Mouse (Mus musculus) heart, embryonic 12.5 days (tissue): ENCODE results near the gene Prdx6. TPM values are rescaled to one million over a fixed set of nuclear protein-coding genes. Genes with fewer than 3 reads are reported as not detected.
A peak's percentile ranks its signal among the peaks of the same experiment; 100 is the strongest.

Experiments
- ATAC-seq: fragments of 200-750 bp; cut with Nextera tagmentation; 2 replicates; pipeline ENCODE4 v1.8.0; 2017; ENCODE audit warnings: moderate TSS enrichment, moderate library complexity; ENCODE audit not compliant: insufficient number of reproducible peaks, low FRiP score
- H3K27ac ChIP-seq: fragments of 300-500 bp; sonication (generic); 2 replicates; pipeline ENCODE4 v1.5.1; 2016; ENCODE audit warnings: mild to moderate bottlenecking, moderate library complexity; ENCODE audit not compliant: poor library complexity, severe bottlenecking
- H3K27me3 ChIP-seq: fragments of 300-500 bp; sonication (generic); replicated peaks from 2 replicates; pipeline ENCODE4 v1.6.1; 2016; ENCODE audit warnings: mild to moderate bottlenecking, moderate library complexity
- H3K36me3 ChIP-seq: fragments of 300-500 bp; sonication (generic); 2 replicates; pipeline ENCODE4 v1.6.1; 2016; ENCODE audit warnings: mild to moderate bottlenecking, moderate library complexity
- H3K4me1 ChIP-seq: fragments of 300-500 bp; sonication (generic); replicated peaks from 2 replicates; pipeline ENCODE4 v1.6.1; 2016; ENCODE audit warnings: mild to moderate bottlenecking
- H3K4me2 ChIP-seq: fragments of 300-500 bp; sonication (generic); 2 replicates; pipeline ENCODE4 v1.6.1; 2016; ENCODE audit warnings: mild to moderate bottlenecking, moderate library complexity
- H3K4me3 ChIP-seq: fragments of 300-500 bp; sonication (generic); 2 replicates; pipeline ENCODE4 v1.5.1; 2016; ENCODE audit warnings: mild to moderate bottlenecking
- H3K9ac ChIP-seq: fragments of 300-500 bp; sonication (generic); 2 replicates; pipeline ENCODE4 v1.6.1; 2016; ENCODE audit warnings: mild to moderate bottlenecking, moderate library complexity
- H3K9me3 ChIP-seq: fragments of 300-500 bp; sonication (generic); replicated peaks from 2 replicates; pipeline ENCODE4 v1.6.1; 2016; ENCODE audit warnings: mild to moderate bottlenecking, moderate library complexity
- WGBS: fragments of 180-500 bp; shearing (Covaris S2); methylation state at CpG from one replicate; pipeline ENCODE4 v1.1.7; 2016; 5-methylcytosine and 5-hydroxymethylcytosine counted together
- polyA plus RNA-seq: library from polyadenylated mRNA; unstranded; fragments of >200 nt; fragmentation: Nextera tagmentation; extraction: Ambion mirVana; gene quantifications from 2 replicates; pipeline ENCODE4 v1.2.1, GENCODE M21; 2016

Gene Prdx6
- polyA plus RNA-seq = 391 and 403 TPM in 2 replicates

DNA sequence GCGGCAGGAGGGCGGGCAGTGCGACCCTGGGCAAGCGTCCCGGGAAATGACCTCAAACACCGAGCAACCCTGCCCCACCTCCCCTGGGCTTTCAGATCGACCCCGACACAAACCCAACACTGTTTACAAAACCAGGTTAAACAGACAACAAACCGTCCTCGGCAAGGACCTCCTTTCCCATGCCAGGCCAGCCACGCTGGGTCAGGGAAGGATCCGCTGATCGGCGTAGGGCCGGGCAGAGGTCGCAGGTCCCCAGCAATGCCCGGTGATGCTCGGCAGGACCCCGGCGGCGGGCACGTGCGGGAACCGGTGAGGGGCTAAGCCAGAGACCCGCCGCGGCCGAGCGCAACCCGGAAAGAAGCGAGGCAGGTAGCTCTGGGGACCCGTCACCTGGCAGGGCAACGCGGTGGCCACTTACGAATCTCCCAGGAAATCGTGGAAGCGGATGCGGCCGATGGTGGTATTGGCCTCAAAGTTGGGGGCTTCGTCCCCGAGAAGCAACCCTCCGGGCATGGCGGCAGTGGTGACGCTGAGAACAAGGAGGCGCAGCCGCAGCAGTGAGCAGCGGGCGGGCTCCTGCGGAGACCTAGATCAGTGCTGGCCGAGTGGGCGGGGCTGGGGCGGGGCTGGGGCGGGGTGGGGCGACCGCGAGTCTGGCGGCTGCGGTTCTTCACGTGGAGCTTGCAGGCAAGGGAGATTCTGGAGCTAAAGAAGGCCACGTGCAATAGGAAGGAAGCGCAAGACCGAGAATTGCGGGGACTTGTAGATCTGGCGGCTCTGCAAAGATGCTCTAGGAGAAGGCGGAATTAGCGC is at the start of gene Prdx6:
Gene Prdx6, minus strand, starts transcription at position 616 of the 813 bp plus-strand sequence.
- Histone ChIP-seq H3K4me2 (peak within 1 kb of the TSS; percentile 76), H3K27me3 (no peaks in the 10 kb centered on the region), H3K9ac (peak within 1 kb of the TSS; percentile 95), H3K36me3 (peaks cover 14% of the 10 kb centered on the region), H3K4me3 (peak within 1 kb of the TSS; percentile 93), H3K4me1 (peaks cover 23% of the 10 kb centered on the region), H3K27ac (peak within 1 kb of the TSS; percentile 88), H3K9me3 (no peaks in the 10 kb centered on the region)
- peak; percentile 94 for ATAC-seq
- under 1% methylated on average over 65 of the region's 66 CpGs for WGBS

DNA sequence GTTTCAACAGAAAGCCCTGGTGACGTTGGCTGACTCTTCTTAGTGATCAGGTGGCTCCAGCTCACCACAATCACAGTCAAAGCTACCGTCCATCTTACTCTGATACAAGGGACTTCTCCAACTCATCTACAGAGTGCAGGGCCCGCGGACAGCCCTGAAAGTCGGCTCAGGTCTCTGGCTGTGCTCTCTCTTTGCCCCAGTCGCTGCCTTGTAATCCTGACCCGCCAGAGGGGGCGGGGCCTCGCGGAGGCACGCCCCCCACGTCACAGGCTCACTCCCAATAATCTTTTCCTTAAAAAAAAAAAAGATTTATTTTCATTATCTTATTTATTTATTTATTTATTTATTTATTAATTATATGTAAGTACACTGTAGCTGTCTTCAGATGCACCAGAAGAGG is 37.2 kb upstream of the Prdx6 start:
- no peak overlapping the region for H3K9ac ChIP-seq
- whole genome bisulfite sequencing = 40% methylated on average over 12 of the region's 12 CpGs

DNA sequence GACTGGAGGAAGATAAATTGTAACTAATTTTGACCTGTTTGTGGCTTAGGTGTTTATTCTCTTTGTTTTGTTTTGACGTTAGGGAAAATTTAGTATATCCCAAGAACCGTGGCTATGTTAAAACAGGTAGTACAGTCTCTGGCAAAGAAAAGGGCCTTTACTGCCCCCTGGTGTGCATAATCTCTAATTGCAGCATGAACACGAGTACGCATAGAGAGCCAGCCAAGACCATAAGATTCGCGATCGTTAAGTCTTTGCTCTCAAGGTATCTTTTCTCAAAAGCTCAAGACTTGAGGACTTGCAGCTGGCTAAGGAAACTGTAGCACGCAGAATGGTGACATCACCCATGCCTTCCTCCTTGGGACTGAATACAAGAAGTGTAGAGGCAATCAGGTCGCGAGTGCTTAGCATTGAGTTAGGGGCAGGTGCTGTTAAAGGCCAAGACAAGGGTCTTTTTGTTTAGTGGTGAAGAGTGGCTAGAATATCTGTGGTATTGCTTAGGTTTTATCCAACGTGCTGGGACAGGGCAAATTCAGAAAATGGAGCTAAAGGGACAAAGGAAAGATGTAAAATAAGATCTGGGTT is 35.8 kb upstream of the Prdx6 start:
- no peaks in the 10 kb centered on the region for H3K27me3 ChIP-seq
- H3K36me3 ChIP-seq = no peaks in the 10 kb centered on the region
- 26% methylated on average over 11 of the region's 11 CpGs for WGBS
- H3K9me3 ChIP-seq = peaks cover 3% of the 10 kb centered on the region; the same call in 1 of the 2 replicates
- H3K4me1 ChIP-seq = no peaks in the 10 kb centered on the region
- no peak overlapping the region for H3K27ac ChIP-seq
- no peak for ATAC-seq
- no peak overlapping the region for H3K9ac ChIP-seq
- peak overlapping the region; percentile 48; the same call in 1 of the 2 replicates for H3K4me2 ChIP-seq
- H3K4me3 ChIP-seq = no peak overlapping the region

More for the DNA sequence above, 37.2 kb upstream of the Prdx6 start:
- Histone ChIP-seq H3K27me3 (no peaks in the 10 kb centered on the region), H3K27ac (no peak overlapping the region), H3K36me3 (no peaks in the 10 kb centered on the region), H3K4me1 (no peaks in the 10 kb centered on the region), H3K4me3 (no peak overlapping the region), H3K9me3 (peaks cover 3% of the 10 kb centered on the region; the same call in 1 of the 2 replicates), H3K4me2 (no peak overlapping the region)
- ATAC-seq = no peak

DNA sequence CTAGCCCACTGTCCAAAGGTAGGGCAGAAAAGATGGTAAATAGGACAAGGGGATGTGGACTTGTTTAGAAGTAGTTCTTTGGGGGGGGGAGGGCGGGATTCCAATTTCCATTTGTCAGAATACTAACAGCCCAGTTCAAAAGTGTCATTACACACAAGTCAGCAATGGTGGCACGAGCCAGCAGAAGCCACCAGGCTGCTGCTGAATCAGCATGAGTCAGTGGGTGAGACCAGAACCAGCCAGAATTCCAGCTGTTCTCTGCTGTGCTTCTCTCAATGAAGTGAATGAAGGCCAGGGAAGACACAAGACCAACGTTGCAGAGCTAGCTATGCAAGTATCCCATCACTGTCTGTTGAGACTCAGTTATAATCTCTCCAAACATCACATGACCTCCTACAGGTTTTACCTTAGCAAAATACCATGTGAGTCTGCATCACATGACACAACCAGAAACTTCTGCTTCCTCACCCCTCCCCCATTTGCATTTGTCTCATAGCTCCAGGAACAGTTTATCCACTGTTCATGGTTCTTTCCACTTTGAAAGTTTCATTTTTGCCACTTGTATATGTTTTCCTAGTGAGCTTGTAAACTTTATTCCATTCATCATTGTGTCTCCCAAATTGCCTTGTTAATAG is 30.2 kb upstream of the Prdx6 start:
- H3K36me3 ChIP-seq = no peaks in the 10 kb centered on the region
- no peak overlapping the region for H3K27ac ChIP-seq
- no peak for ATAC-seq
- no peaks in the 10 kb centered on the region for H3K27me3 ChIP-seq
- no peaks in the 10 kb centered on the region for H3K4me1 ChIP-seq
- H3K9me3 ChIP-seq = no peaks in the 10 kb centered on the region
- H3K9ac ChIP-seq = no peak overlapping the region
- no peak overlapping the region for H3K4me2 ChIP-seq
- H3K4me3 ChIP-seq = no peak overlapping the region
- WGBS = 65% methylated on average over 3 of the region's 3 CpGs

DNA sequence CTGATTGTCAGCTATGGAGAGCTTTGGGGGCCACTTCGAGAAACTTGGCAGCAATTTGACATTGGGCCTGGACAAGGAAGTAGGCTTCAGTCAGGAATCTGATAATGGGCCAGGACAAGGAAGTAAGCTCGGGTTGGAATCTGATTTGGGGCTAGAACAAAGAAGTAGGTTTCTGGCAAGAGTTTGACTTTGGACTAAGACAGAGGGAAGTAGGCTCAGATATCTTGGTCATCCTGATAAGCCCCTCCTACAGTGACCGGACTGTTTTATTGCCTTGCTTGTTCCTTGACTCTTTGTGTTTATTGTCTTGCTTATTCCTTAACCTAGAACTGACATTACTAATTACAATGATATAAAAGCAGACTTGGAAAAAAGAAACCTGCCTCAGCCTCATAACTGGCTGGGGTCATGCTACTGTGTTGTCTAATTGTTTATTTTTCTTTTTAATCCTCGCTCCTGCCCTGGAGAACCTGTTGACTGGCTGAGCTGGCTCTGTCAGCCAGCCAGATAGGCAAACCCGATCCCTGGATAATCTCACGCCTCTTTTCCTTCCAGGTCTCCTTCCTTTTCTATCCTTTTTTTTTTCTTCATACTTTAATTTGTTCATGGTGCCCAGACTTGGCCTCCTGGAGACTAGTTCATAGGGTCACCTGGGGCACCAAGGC is 28.4 kb upstream of the Prdx6 start:
- no peak overlapping the region for H3K9ac ChIP-seq
- H3K4me2 ChIP-seq = no peak overlapping the region
- no peaks in the 10 kb centered on the region for H3K27me3 ChIP-seq
- no peak for ATAC-seq
- no peak overlapping the region for H3K4me3 ChIP-seq
- no peak overlapping the region for H3K27ac ChIP-seq
- 37% methylated on average over 6 of the region's 6 CpGs for WGBS
- H3K9me3 ChIP-seq = no peaks in the 10 kb centered on the region
- H3K36me3 ChIP-seq = no peaks in the 10 kb centered on the region
- H3K4me1 ChIP-seq = no peaks in the 10 kb centered on the region

DNA sequence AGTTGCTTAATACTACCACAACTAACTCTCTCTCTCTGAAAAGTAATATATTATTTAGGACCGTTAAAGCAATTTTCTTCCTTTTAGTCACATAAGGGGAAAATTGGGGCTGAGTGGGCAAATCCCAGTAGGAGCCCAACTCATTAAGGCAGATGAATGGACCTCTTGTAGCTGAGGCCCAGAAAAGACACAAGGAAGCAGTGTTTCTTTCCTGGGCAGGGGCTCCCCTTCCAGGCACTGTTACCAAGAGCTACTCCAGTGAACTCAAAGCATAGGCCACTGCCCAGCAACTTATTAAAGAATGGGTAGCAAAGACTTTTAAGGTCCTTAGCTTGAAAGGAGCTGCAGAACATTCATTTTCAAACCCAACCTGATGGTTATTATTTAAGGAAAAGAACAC is 22.5 kb upstream of the Prdx6 start:
- H3K36me3 ChIP-seq = no peaks in the 10 kb centered on the region
- H3K27ac ChIP-seq = no peak overlapping the region
- ATAC-seq = no peak
- H3K27me3 ChIP-seq = no peaks in the 10 kb centered on the region
- no peak overlapping the region for H3K9ac ChIP-seq
- H3K4me2 ChIP-seq = no peak overlapping the region
- peaks cover 8% of the 10 kb centered on the region; the same call in 1 of the 2 replicates for H3K4me1 ChIP-seq
- WGBS = 70% methylated on average over 1 of the region's 1 CpGs
- H3K9me3 ChIP-seq = no peaks in the 10 kb centered on the region
- no peak overlapping the region for H3K4me3 ChIP-seq

DNA sequence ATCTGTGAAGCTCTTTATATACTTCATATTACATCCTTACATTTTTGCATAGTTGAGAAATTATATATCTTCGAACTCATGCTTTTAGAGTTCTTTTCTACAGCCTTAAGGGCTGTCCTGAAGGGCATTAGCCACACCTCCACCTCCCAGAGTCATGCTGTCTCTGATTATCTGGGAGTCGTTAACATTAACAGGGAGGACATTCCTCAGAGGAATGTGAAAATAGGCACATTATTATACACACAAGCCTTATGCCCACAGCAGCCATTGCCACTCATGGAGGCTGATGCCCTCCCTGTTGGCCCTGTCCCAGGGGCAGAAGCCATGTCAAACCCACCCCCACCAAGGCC is 20.4 kb upstream of the Prdx6 start:
- peaks cover 8% of the 10 kb centered on the region; the same call in 1 of the 2 replicates for H3K4me1 ChIP-seq
- no peak overlapping the region for H3K9ac ChIP-seq
- ATAC-seq = no peak
- no peak overlapping the region for H3K27ac ChIP-seq
- H3K4me3 ChIP-seq = no peak overlapping the region
- no peaks in the 10 kb centered on the region for H3K27me3 ChIP-seq
- no peaks in the 10 kb centered on the region for H3K36me3 ChIP-seq
- H3K4me2 ChIP-seq = no peak overlapping the region
- 60% methylated on average over 2 of the region's 2 CpGs for WGBS
- H3K9me3 ChIP-seq = no peaks in the 10 kb centered on the region

DNA sequence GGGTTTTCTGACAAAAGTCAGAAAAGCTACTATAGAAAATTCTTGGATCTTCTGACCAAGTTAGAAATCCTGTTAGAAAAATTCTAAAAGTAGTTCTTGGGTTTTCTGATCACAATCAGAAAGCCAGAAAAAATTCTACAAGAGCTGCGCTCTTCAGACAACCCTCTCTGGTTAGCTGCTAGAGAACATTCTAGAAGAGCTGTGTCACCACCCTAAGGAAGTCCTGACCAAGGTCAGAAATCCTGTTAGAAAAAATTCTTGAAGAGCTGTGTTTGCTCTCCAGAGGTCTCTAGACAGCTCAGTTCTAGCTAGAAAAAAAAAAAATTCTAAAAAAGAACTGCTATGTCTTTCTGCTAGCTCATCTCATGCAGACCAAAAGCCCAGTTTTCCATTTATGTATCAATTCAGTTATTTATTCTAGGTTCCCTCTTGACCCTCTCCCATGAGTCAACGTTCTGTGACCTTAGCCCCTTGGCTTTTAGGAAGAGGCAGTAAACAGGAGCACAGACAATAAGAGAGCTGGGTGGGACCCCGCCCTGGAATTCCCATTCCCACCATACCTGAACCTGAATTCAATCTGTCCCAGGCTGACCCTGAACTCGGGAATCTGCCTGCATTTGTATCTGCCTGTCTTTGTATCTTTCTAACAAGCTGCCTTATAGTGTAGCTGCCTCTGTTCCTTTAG is 19.9 kb upstream of the Prdx6 start:
- H3K4me2 ChIP-seq = no peak overlapping the region
- H3K27ac ChIP-seq = no peak overlapping the region
- peaks cover 8% of the 10 kb centered on the region; the same call in 1 of the 2 replicates for H3K4me1 ChIP-seq
- H3K36me3 ChIP-seq = no peaks in the 10 kb centered on the region
- H3K4me3 ChIP-seq = no peak overlapping the region
- 77% methylated on average over 4 of the region's 4 CpGs for WGBS
- H3K9ac ChIP-seq = no peak overlapping the region
- H3K9me3 ChIP-seq = no peaks in the 10 kb centered on the region
- ATAC-seq = no peak
- no peaks in the 10 kb centered on the region for H3K27me3 ChIP-seq

DNA sequence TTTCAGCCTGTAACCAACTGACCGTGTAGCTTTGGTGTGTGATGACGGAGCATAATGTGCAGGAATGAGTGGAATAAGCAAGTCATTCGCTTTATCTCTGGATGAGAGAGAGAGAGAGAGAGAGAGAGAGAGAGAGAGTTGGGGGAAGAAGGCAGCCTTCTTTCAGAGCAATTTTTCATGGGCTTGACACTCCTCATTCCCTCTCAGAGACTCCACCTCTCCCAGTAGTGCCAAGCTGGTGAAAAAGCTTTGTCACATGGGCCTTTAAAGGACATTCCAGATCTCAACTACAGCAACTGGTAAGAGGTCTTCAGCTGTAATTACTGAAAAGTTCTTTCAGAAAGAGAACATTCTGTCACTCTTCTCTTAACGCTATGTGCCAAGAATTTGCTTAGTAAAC is 18.3 kb upstream of the Prdx6 start:
- Histone ChIP-seq H3K27me3 (no peaks in the 10 kb centered on the region), H3K4me2 (no peak overlapping the region), H3K27ac (no peak overlapping the region), H3K36me3 (no peaks in the 10 kb centered on the region), H3K9me3 (no peaks in the 10 kb centered on the region), H3K4me1 (peaks cover 8% of the 10 kb centered on the region; the same call in 1 of the 2 replicates), H3K4me3 (no peak overlapping the region), H3K9ac (no peak overlapping the region)
- 67% methylated on average over 4 of the region's 4 CpGs for WGBS
- peak; percentile 84 for ATAC-seq

DNA sequence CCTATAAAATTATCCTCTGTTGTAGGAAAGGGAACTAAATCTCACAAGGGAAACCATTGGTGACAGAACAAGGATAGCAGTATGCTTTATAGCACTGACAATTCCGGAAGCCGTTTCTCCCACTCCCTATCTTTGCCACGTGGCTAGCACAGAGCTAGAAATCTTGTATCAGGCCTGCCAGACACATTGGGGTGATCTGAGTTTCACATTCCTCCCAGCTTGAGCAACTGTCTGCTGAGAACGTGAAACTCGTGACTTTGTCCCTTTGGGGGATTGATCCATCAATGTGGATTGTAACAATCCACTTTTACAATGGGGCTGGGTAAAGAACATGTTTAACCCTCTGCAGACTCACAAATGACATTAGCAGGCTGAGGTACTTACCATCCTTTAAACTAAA is 17.9 kb upstream of the Prdx6 start:
- no peak overlapping the region for H3K4me2 ChIP-seq
- no peaks in the 10 kb centered on the region for H3K9me3 ChIP-seq
- H3K9ac ChIP-seq = no peak overlapping the region
- no peaks in the 10 kb centered on the region for H3K36me3 ChIP-seq
- peaks cover 8% of the 10 kb centered on the region; the same call in 1 of the 2 replicates for H3K4me1 ChIP-seq
- H3K27ac ChIP-seq = no peak overlapping the region
- no peak overlapping the region for H3K4me3 ChIP-seq
- 28% methylated on average over 5 of the region's 5 CpGs for WGBS
- ATAC-seq = no peak
- H3K27me3 ChIP-seq = no peaks in the 10 kb centered on the region
